Mouse (Mus musculus) midbrain, embryonic 10.5 days (tissue): ENCODE measurements around the gene Gm17949. TPM values are rescaled to one million over a fixed set of nuclear protein-coding genes. Genes with fewer than 3 reads are reported as not detected.

Experiments
- DNase-seq: peaks from one replicate; pipeline ENCODE4 v3.0.0-alpha.2; 2017; ENCODE audit warnings: low spot score
- H3K27ac ChIP-seq: fragments of 300-500 bp; sonication (generic); replicated peaks from 2 replicates; pipeline ENCODE4 v1.5.1; 2016; ENCODE audit warnings: mild to moderate bottlenecking
- H3K27me3 ChIP-seq: fragments of 300-500 bp; sonication (generic); 2 replicates; pipeline ENCODE4 v1.6.1; 2016; ENCODE audit warnings: low read depth, mild to moderate bottlenecking; ENCODE audit not compliant: poor library complexity, severe bottlenecking
- H3K36me3 ChIP-seq: fragments of 300-500 bp; sonication (generic); 2 replicates; pipeline ENCODE4 v1.6.1; 2016; ENCODE audit warnings: mild to moderate bottlenecking, moderate library complexity
- H3K4me1 ChIP-seq: fragments of 300-500 bp; sonication (generic); 2 replicates; pipeline ENCODE4 v1.6.1; 2016
- H3K4me3 ChIP-seq: fragments of 300-500 bp; sonication (generic); 2 replicates; pipeline ENCODE4 v1.5.1; 2016; ENCODE audit warnings: mild to moderate bottlenecking, moderate library complexity
- H3K9me3 ChIP-seq: fragments of 300-500 bp; sonication (generic); replicated peaks from 2 replicates; pipeline ENCODE4 v1.6.1; 2016; ENCODE audit warnings: mild to moderate bottlenecking
- WGBS: fragments of 180-500 bp; shearing (Covaris S2); methylation state at CpG from one replicate; pipeline ENCODE4 v1.1.7; 2016; 5-methylcytosine and 5-hydroxymethylcytosine counted together
- polyA plus RNA-seq: library from polyadenylated mRNA; unstranded; fragments of >200 nt; fragmentation: Nextera tagmentation; extraction: Ambion mirVana; gene quantifications from 2 replicates; pipeline ENCODE4 v1.2.1, GENCODE M21; 2016

The Gm17949 gene
- 0.39 and 0.52 TPM in 2 replicates for polyA plus RNA-seq

DNA sequence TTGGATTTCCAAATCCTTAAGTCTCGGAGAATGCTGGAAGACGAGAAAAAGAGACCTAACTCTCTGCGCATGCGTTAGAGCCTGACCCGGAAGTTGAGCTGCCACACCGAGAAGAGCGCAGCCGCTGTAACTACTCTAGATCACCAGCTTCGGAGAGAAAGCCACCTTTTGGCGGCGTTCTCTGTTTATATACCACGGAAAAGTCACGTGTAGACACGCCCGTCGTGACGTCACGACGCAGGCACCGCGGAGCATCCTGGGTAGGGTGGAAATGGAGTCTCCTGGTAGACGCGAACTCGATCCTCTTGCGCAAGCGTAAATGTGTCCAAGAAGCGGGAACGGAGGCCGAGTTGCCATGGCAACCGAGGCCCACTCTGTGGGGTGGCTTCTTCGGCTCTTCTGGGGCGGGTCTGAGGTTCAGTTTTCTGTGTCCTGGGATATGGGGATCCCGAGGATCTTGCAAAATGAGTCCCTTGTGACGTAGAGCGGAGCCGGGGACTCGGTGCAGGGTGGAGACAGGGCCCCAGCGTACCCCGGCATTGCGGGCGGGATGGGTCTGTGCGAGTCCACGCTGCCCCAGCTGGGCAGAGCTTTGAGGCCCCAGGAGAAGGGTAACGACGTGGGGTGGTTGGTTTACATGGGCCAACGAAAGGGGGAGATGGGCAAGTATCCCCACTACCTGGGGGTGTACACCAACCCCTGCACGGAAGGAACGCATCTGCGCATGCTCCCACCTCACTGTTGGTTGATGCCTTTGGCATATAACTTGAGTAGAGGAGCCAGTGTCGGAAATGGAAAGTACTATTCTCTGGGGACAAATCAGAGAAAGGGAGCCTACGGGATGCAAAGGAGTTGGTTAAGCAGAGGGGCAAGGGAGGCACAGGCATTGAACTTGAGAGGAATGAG lies at the start of gene Gm17949, which contains the start of gene Gtf2f1:
Gm17949 (plus strand) TSS at position 234 of the 906 bp plus-strand sequence.
Gtf2f1 (minus strand) TSS at position 53 of the 906 bp plus-strand sequence.
- peak within 1 kb of the TSS; percentile 83 for H3K4me3 ChIP-seq
- H3K36me3 ChIP-seq = peaks cover 30% of the 10 kb centered on the region
- peak within 1 kb of the TSS; percentile 93 for H3K27ac ChIP-seq
- WGBS = under 1% methylated on average over 51 of the region's 51 CpGs
- peak; percentile 99 for DNase-seq
- H3K4me1 ChIP-seq = peaks cover 24% of the 10 kb centered on the region
- no peaks in the 10 kb centered on the region for H3K27me3 ChIP-seq
- H3K9me3 ChIP-seq = no peaks in the 10 kb centered on the region

GRCm38 (mm10) chr17:56961880-56962279 lies 49.4 kb upstream of the Gm17949 start:
- Histone ChIP-seq H3K36me3 (no peaks in the 10 kb centered on the region), H3K4me3 (no peak overlapping the region), H3K4me1 (no peaks in the 10 kb centered on the region), H3K27me3 (no peaks in the 10 kb centered on the region), H3K27ac (no peak overlapping the region), H3K9me3 (no peaks in the 10 kb centered on the region)
- WGBS = 95% methylated on average over 4 of the region's 4 CpGs
- DNase-seq = no peak

- Histone ChIP-seq H3K36me3 (no peaks in the 10 kb centered on the region), H3K4me1 (no peaks in the 10 kb centered on the region), H3K27me3 (no peaks in the 10 kb centered on the region), H3K9me3 (no peaks in the 10 kb centered on the region), H3K4me3 (no peak overlapping the region), H3K27ac (no peak overlapping the region)
- WGBS = 86% methylated on average over 5 of the region's 5 CpGs
- DNase-seq = no peak
Measured at GRCm38 (mm10) chr17:56962642-56963405, 48.4 kb upstream of the Gm17949 start.

- Histone ChIP-seq H3K36me3 (no peaks in the 10 kb centered on the region), H3K27me3 (no peaks in the 10 kb centered on the region), H3K4me1 (no peaks in the 10 kb centered on the region), H3K9me3 (no peaks in the 10 kb centered on the region), H3K27ac (no peak overlapping the region), H3K4me3 (no peak overlapping the region)
- 81% methylated on average over 6 of the region's 6 CpGs for WGBS
- no peak for DNase-seq
Measured at GRCm38 (mm10) chr17:56963646-56964045, 47.6 kb upstream of the Gm17949 start.

DNA sequence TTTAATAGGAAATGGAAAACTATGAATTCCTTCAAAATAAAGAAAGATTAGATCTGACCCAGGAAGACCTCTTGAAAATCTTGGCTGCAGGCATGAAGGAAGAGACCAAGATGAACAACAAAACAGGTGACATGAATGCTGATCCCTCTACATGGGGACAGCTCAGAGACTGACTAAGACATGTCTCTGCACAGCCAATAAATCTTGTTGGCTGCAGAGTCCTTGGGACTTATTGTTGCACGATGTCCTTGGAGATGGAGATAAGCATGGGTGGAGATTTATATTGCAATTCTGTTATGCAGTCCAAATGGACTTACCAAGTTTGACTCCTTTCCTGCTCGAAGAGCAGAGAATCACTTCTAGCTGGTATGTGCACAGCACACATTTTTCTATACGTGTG lies 41.9 kb upstream of the Gm17949 start:
- no peaks in the 10 kb centered on the region for H3K36me3 ChIP-seq
- 79% methylated on average over 3 of the region's 3 CpGs for WGBS
- H3K27me3 ChIP-seq = no peaks in the 10 kb centered on the region
- H3K9me3 ChIP-seq = no peaks in the 10 kb centered on the region
- no peak for DNase-seq
- H3K4me1 ChIP-seq = no peaks in the 10 kb centered on the region
- no peak overlapping the region for H3K27ac ChIP-seq
- H3K4me3 ChIP-seq = no peak overlapping the region

DNA sequence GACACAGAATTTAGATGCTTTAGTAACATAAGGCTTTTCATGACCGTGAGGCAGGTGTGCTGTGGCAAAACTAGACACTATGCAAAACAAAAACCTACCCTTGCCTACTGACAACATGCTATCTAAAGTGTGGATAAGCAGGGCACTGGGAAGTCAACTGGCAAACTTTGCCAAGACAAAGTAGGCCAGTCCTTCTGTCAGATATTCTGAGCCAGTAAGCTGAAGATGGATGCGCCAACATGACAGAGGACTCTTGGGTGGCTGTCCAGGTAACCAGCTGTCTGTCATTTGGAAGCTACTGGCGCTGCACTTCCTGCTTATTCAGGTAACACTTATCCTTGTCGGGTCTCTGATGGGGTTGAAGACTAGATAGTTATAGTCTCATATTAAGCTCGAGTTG lies 41.2 kb upstream of the Gm17949 start:
- no peaks in the 10 kb centered on the region for H3K27me3 ChIP-seq
- WGBS = 75% methylated on average over 5 of the region's 5 CpGs
- DNase-seq = no peak
- no peaks in the 10 kb centered on the region for H3K9me3 ChIP-seq
- H3K27ac ChIP-seq = no peak overlapping the region
- H3K4me3 ChIP-seq = no peak overlapping the region
- H3K36me3 ChIP-seq = no peaks in the 10 kb centered on the region
- no peaks in the 10 kb centered on the region for H3K4me1 ChIP-seq

- no peak for DNase-seq
- no peaks in the 10 kb centered on the region for H3K9me3 ChIP-seq
- H3K4me3 ChIP-seq = no peak overlapping the region
- no peak overlapping the region for H3K27ac ChIP-seq
- H3K27me3 ChIP-seq = no peaks in the 10 kb centered on the region
- H3K4me1 ChIP-seq = no peaks in the 10 kb centered on the region
- WGBS = 67% methylated on average over 13 of the region's 14 CpGs
- no peaks in the 10 kb centered on the region for H3K36me3 ChIP-seq
Measured at GRCm38 (mm10) chr17:56973956-56974707, 37.1 kb upstream of the Gm17949 start.

DNA sequence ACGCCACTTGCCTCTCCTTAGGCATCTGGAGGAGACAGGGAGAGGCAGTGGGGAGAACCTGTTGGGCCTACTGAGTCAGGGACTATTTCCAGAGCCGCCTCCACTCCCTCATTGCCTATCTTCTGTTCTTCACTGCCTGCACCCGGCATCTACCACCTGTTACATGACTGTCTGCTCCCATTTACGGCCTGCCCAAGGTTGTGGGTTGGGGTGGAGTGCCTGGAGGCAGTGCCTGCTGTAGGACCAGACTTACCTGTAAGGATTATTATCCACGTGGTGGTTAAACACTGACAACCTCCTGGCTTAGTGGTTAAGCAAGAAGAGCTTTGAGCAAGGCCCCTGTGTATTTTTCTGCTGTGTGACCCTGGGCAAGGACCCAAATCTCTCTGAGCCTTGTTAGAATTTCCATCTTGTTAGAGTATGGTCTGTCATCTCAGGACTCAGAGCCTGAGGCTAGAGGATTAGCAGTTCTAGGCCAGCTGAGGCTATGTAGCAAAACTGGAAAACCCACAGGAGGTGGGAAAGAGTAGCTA lies 36.5 kb upstream of the Gm17949 start:
- no peak for DNase-seq
- Histone ChIP-seq H3K27ac (no peak overlapping the region), H3K4me1 (no peaks in the 10 kb centered on the region), H3K27me3 (no peaks in the 10 kb centered on the region), H3K9me3 (no peaks in the 10 kb centered on the region), H3K36me3 (no peaks in the 10 kb centered on the region), H3K4me3 (no peak overlapping the region)
- WGBS = 80% methylated on average over 5 of the region's 5 CpGs

DNA sequence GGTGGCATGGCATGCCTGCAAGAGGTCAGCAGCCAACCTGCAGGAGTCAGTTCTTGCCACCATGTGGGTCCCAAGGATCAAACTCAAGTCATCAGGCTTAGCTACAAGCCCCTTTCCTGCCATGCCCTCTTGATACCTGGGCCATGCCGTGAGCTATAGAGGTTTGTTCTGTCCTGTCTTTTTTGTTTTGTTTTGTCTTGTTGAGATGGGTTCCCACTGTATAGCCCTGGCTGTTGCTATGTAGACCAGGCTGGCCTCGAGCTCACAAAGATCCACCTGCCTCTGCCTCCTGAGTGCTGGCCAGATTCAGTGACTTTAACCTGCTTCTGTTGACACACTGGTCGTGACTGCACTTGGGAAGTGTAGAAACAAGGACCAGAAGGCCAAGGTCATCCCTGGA lies 35.9 kb upstream of the Gm17949 start:
- Histone ChIP-seq H3K4me1 (no peaks in the 10 kb centered on the region), H3K4me3 (no peak overlapping the region), H3K36me3 (no peaks in the 10 kb centered on the region), H3K9me3 (no peaks in the 10 kb centered on the region), H3K27ac (no peak overlapping the region), H3K27me3 (no peaks in the 10 kb centered on the region)
- WGBS = 86% methylated on average over 3 of the region's 3 CpGs
- no peak for DNase-seq

GRCm38 (mm10) chr17:56976531-56977390 lies 34.5 kb upstream of the Gm17949 start:
- H3K4me1 ChIP-seq = no peaks in the 10 kb centered on the region
- no peak for DNase-seq

GRCm38 (mm10) chr17:56979524-56979923 lies 31.7 kb upstream of the Gm17949 start:
- no peak for DNase-seq
- 48% methylated on average over 7 of the region's 8 CpGs for WGBS
- Histone ChIP-seq H3K27me3 (no peaks in the 10 kb centered on the region), H3K36me3 (no peaks in the 10 kb centered on the region), H3K4me3 (no peak overlapping the region), H3K4me1 (no peaks in the 10 kb centered on the region), H3K27ac (no peak overlapping the region), H3K9me3 (no peaks in the 10 kb centered on the region)

More at GRCm38 (mm10) chr17:56976531-56977390, 34.5 kb upstream of the Gm17949 start:
- no peak overlapping the region for H3K27ac ChIP-seq
- no peaks in the 10 kb centered on the region for H3K36me3 ChIP-seq
- 83% methylated on average over 8 of the region's 8 CpGs for WGBS
- no peaks in the 10 kb centered on the region for H3K27me3 ChIP-seq
- H3K9me3 ChIP-seq = no peaks in the 10 kb centered on the region
- H3K4me3 ChIP-seq = no peak overlapping the region
